Mouse (Mus musculus): Measurements from ENCODE around the gene Eif3j1. TPM values are rescaled to one million over a fixed set of nuclear protein-coding genes. Genes with fewer than 3 reads are reported as not detected.
A peak's percentile ranks its signal among the peaks of the same experiment; 100 is the strongest.
"Not testable (repeated sequence)": the region's sequence is repeated elsewhere in the genome, so short reads cannot be mapped to it uniquely, and the experiment has no call there.

The Eif3j1 gene
- polyA plus RNA-seq (2016; fragmentation: Nextera tagmentation; extraction: Ambion mirVana): 12.6 and 15.0 TPM in 2 replicates

GRCm38 (mm10) chr2:122027862-122028755 lies at the start of gene Eif3j1:
TSS of gene Eif3j1 (plus strand) at chr2:122028546.
- Histone ChIP-seq H3K9me3 (no peaks in the 10 kb centered on the region), H3K27me3 (no peaks in the 10 kb centered on the region), H3K4me1 (peaks cover 9% of the 10 kb centered on the region), H3K4me3 (peak within 1 kb of the TSS; percentile 94), H3K36me3 (no peaks in the 10 kb centered on the region), H3K27ac (replicated peaks) (peak within 1 kb of the TSS; percentile 86), H3K9ac (replicated peaks) (peak within 1 kb of the TSS; percentile 87), H3K4me2 (replicated peaks) (peak within 1 kb of the TSS; percentile 82)
- WGBS: under 1% methylated on average over 63 of the region's 67 CpGs
- ATAC-seq (ENCODE audit: low FRiP score, low read depth): peak; percentile 100

GRCm38 (mm10) chr2:121995738-121996137 lies 32.6 kb upstream of the Eif3j1 start:
- ATAC-seq (ENCODE audit: low FRiP score, low read depth): no peak
- Histone ChIP-seq H3K4me3 (no peak overlapping the region), H3K4me1 (no peaks in the 10 kb centered on the region), H3K9ac (replicated peaks) (no peak overlapping the region), H3K9me3 (no peaks in the 10 kb centered on the region), H3K4me2 (replicated peaks) (no peak overlapping the region), H3K27ac (replicated peaks) (no peak overlapping the region), H3K27me3 (no peaks in the 10 kb centered on the region), H3K36me3 (peaks cover 38% of the 10 kb centered on the region)
- 93% methylated on average over 1 of the region's 1 CpGs for WGBS

- Histone ChIP-seq H3K9me3 (no peaks in the 10 kb centered on the region), H3K4me2 (replicated peaks) (no peak overlapping the region), H3K36me3 (peaks cover 51% of the 10 kb centered on the region), H3K27ac (replicated peaks) (no peak overlapping the region), H3K9ac (replicated peaks) (no peak overlapping the region), H3K4me3 (no peak overlapping the region), H3K27me3 (no peaks in the 10 kb centered on the region), H3K4me1 (no peaks in the 10 kb centered on the region)
- 95% methylated on average over 3 of the region's 3 CpGs for WGBS
- no peak for ATAC-seq (ENCODE audit: low FRiP score, low read depth)
These were observed 19.5 kb upstream of the Eif3j1 start for GRCm38 (mm10) chr2:122008832-122009231.

- 92% methylated on average over 7 of the region's 7 CpGs for whole genome bisulfite sequencing
- Histone ChIP-seq H3K4me2 (replicated peaks) (no peak overlapping the region), H3K36me3 (peaks cover 36% of the 10 kb centered on the region)
These were observed 16.9 kb upstream of the Eif3j1 start for GRCm38 (mm10) chr2:122011441-122011840.

GRCm38 (mm10) chr2:122018705-122019104 lies 9.6 kb upstream of the Eif3j1 start:
- 62% methylated on average over 1 of the region's 1 CpGs for WGBS

More at GRCm38 (mm10) chr2:122011441-122011840, 16.9 kb upstream of the Eif3j1 start:
- Histone ChIP-seq H3K4me3 (no peak overlapping the region), H3K9ac (replicated peaks) (no peak overlapping the region), H3K9me3 (no peaks in the 10 kb centered on the region), H3K27me3 (no peaks in the 10 kb centered on the region), H3K4me1 (no peaks in the 10 kb centered on the region), H3K27ac (replicated peaks) (no peak overlapping the region)
- ATAC-seq (ENCODE audit: low FRiP score, low read depth): no peak

GRCm38 (mm10) chr2:122022284-122022683 lies 6.1 kb upstream of the Eif3j1 start:
- H3K27me3 ChIP-seq: no peaks in the 10 kb centered on the region
- no peaks in the 10 kb centered on the region for H3K36me3 ChIP-seq
- H3K27ac ChIP-seq (replicated peaks): no peak overlapping the region
- no peak overlapping the region for H3K4me2 ChIP-seq (replicated peaks)
- 0 out of 2 replicates have a peak, but pooled peaks cover 2% of the 10 kb centered on the region for H3K4me1 ChIP-seq
- H3K9me3 ChIP-seq: no peaks in the 10 kb centered on the region
- no peak overlapping the region for H3K4me3 ChIP-seq
- 75% methylated on average over 2 of the region's 2 CpGs for WGBS
- H3K9ac ChIP-seq (replicated peaks): no peak overlapping the region
- ATAC-seq (ENCODE audit: low FRiP score, low read depth): no peak

More at GRCm38 (mm10) chr2:122018705-122019104, 9.6 kb upstream of the Eif3j1 start:
- H3K4me3 ChIP-seq: no peak overlapping the region
- 0 out of 2 replicates have a peak, but pooled peaks cover 4% of the 10 kb centered on the region for H3K36me3 ChIP-seq
- H3K27me3 ChIP-seq: no peaks in the 10 kb centered on the region
- H3K9ac ChIP-seq (replicated peaks): no peak overlapping the region
- no peak overlapping the region for H3K27ac ChIP-seq (replicated peaks)
- H3K4me2 ChIP-seq (replicated peaks): no peak overlapping the region
- ATAC-seq (ENCODE audit: low FRiP score, low read depth): no peak
- H3K4me1 ChIP-seq: 0 out of 2 replicates have a peak, but pooled peaks cover 2% of the 10 kb centered on the region
- H3K9me3 ChIP-seq: no peaks in the 10 kb centered on the region

GRCm38 (mm10) chr2:122027091-122027490 lies 1.3 kb upstream of the Eif3j1 start:
- H3K27ac ChIP-seq (replicated peaks); H3K9me3 ChIP-seq; H3K27me3 ChIP-seq; H3K4me1 ChIP-seq; H3K36me3 ChIP-seq; ATAC-seq (ENCODE audit: low FRiP score, low read depth); H3K4me3 ChIP-seq; H3K9ac ChIP-seq (replicated peaks): not testable (repeated sequence)
- H3K4me2 ChIP-seq (replicated peaks): peak overlapping the region; percentile 82; the same call in 1 of the 2 replicates
- WGBS: 93% methylated on average over 10 of the region's 10 CpGs

- Histone ChIP-seq H3K9me3 (no peaks in the 10 kb centered on the region), H3K36me3 (no peaks in the 10 kb centered on the region), H3K4me2 (replicated peaks) (peak overlapping the region; percentile 82), H3K4me1 (peaks cover 9% of the 10 kb centered on the region), H3K27ac (replicated peaks) (peak overlapping the region; percentile 86), H3K4me3 (peak overlapping the region; percentile 94), H3K9ac (replicated peaks) (peak overlapping the region; percentile 87), H3K27me3 (no peaks in the 10 kb centered on the region)
- ATAC-seq (ENCODE audit: low FRiP score, low read depth): peak; percentile 76; the same call in 1 of the 2 replicates
- WGBS: 1% methylated on average over 71 of the region's 71 CpGs
These were observed 682 bp downstream of the Eif3j1 start for GRCm38 (mm10) chr2:122028756-122029700.

GRCm38 (mm10) chr2:122031970-122032369 lies 3.6 kb downstream of the Eif3j1 start:
- peaks cover 9% of the 10 kb centered on the region; the same call in 1 of the 2 replicates for H3K36me3 ChIP-seq
- no peak overlapping the region for H3K9ac ChIP-seq (replicated peaks)
- H3K4me2 ChIP-seq (replicated peaks): no peak overlapping the region
- H3K9me3 ChIP-seq: no peaks in the 10 kb centered on the region
- H3K27me3 ChIP-seq: no peaks in the 10 kb centered on the region
- H3K27ac ChIP-seq (replicated peaks): no peak overlapping the region
- 94% methylated on average over 5 of the region's 6 CpGs for WGBS
- ATAC-seq (ENCODE audit: low FRiP score, low read depth): no peak
- H3K4me3 ChIP-seq: no peak overlapping the region
- H3K4me1 ChIP-seq: peaks cover 9% of the 10 kb centered on the region

GRCm38 (mm10) chr2:122036064-122036463 lies 7.7 kb downstream of the Eif3j1 start:
- H3K4me3 ChIP-seq: no peak overlapping the region
- WGBS: 94% methylated on average over 3 of the region's 3 CpGs
- peaks cover 15% of the 10 kb centered on the region; the same call in 1 of the 2 replicates for H3K36me3 ChIP-seq
- no peak overlapping the region for H3K27ac ChIP-seq (replicated peaks)
- H3K9ac ChIP-seq (replicated peaks): no peak overlapping the region
- no peaks in the 10 kb centered on the region for H3K9me3 ChIP-seq
- no peak overlapping the region for H3K4me2 ChIP-seq (replicated peaks)
- no peaks in the 10 kb centered on the region for H3K4me1 ChIP-seq
- H3K27me3 ChIP-seq: no peaks in the 10 kb centered on the region
- no peak for ATAC-seq (ENCODE audit: low FRiP score, low read depth)

- no peak overlapping the region for H3K27ac ChIP-seq (replicated peaks)
- H3K9ac ChIP-seq (replicated peaks): no peak overlapping the region
- no peaks in the 10 kb centered on the region for H3K27me3 ChIP-seq
- H3K36me3 ChIP-seq: peaks cover 34% of the 10 kb centered on the region
- no peak overlapping the region for H3K4me3 ChIP-seq
- no peak for ATAC-seq (ENCODE audit: low FRiP score, low read depth)
- H3K9me3 ChIP-seq: no peaks in the 10 kb centered on the region
- H3K4me2 ChIP-seq (replicated peaks): no peak overlapping the region
- no peaks in the 10 kb centered on the region for H3K4me1 ChIP-seq
These were observed 15.6 kb downstream of the Eif3j1 start for GRCm38 (mm10) chr2:122043926-122044325.
